Mouse (Mus musculus): ENCODE results near the gene D630045J12Rik. TPM values are rescaled to one million over a fixed set of nuclear protein-coding genes. Genes with fewer than 3 reads are reported as not detected.

D630045J12Rik gene
- polyA plus RNA-seq, 1 experiment from 2014 or later, result 6.2 TPM

- no peak for ATAC-seq (ENCODE audit: insufficient read depth)
- Histone ChIP-seq H3K9me3 (ENCODE audit: low read depth, low read length) (no peaks in the 10 kb centered on the region), H3K27ac (ENCODE audit: low read depth) (no peak overlapping the region)
Observed at GRCm38 (mm10) chr6:38242295-38242830, 11.4 kb downstream of the D630045J12Rik start.

DNA sequence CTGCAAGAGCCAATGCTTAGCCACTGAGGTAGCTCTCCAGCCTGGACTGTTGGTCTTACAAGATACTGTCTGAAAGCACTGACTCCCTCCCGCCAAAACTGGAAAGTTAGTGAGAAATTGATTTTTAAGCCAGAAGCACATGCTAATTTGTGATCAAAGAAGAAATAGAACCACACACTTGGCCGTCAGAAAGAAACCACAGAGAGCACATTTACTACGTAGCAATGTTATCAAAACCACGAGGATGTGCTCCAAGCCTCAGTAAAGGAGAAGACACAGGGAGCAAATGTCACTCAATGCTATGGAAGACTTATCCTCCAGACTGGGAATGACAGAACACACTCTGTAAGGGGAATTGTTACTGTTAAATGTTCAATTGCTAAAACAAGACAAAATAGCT is 12.3 kb downstream of the D630045J12Rik start:
- Histone ChIP-seq H3K27ac (ENCODE audit: low read depth) (no peak overlapping the region), H3K4me1 (ENCODE audit: insufficient read depth) (no peaks in the 10 kb centered on the region), H3K27me3 (ENCODE audit: insufficient read depth, low read length) (no peaks in the 10 kb centered on the region), H3K36me3 (ENCODE audit: insufficient read depth) (no peaks in the 10 kb centered on the region), H3K4me2 (no peak overlapping the region), H3K9me3 (ENCODE audit: low read depth, low read length) (no peaks in the 10 kb centered on the region), H3K4me3 (ENCODE audit: low read depth, low read length) (no peak overlapping the region), H3K9ac (no peak overlapping the region)
- WGBS, result 72% methylated on average over 4 of the region's 4 CpGs
- no peak for TF ChIP-seq CTCF (IDR thresholded peaks at IDR 0.05; ENCODE audit: low read depth)
- DNase-seq (no peak), ATAC-seq (ENCODE audit: insufficient read depth) (no peak)

More at GRCm38 (mm10) chr6:38242295-38242830, 11.4 kb downstream of the D630045J12Rik start:
- no peaks in the 10 kb centered on the region for H3K27me3 ChIP-seq (ENCODE audit: insufficient read depth, low read length)
- no peak overlapping the region for H3K4me2 ChIP-seq
- 88% methylated on average over 8 of the region's 8 CpGs for WGBS
- no peak for TF ChIP-seq CTCF (IDR thresholded peaks at IDR 0.05; ENCODE audit: low read depth)
- H3K9ac ChIP-seq, result no peak overlapping the region
- no peaks in the 10 kb centered on the region for H3K4me1 ChIP-seq (ENCODE audit: insufficient read depth)
- no peak for DNase-seq
- H3K36me3 ChIP-seq (ENCODE audit: insufficient read depth), result no peaks in the 10 kb centered on the region
- no peak overlapping the region for H3K4me3 ChIP-seq (ENCODE audit: low read depth, low read length)

GRCm38 (mm10) chr6:38240618-38241017 is 13.2 kb downstream of the D630045J12Rik start:
- Histone ChIP-seq H3K9me3 (ENCODE audit: low read depth, low read length) (no peaks in the 10 kb centered on the region), H3K9ac (no peak overlapping the region), H3K4me3 (ENCODE audit: low read depth, low read length) (no peak overlapping the region), H3K4me1 (ENCODE audit: insufficient read depth) (no peaks in the 10 kb centered on the region), H3K27me3 (ENCODE audit: insufficient read depth, low read length) (no peaks in the 10 kb centered on the region), H3K36me3 (ENCODE audit: insufficient read depth) (no peaks in the 10 kb centered on the region), H3K27ac (ENCODE audit: low read depth) (no peak overlapping the region), H3K4me2 (no peak overlapping the region)
- peak; percentile 24; the same call in 1 of the 2 replicates for ATAC-seq (ENCODE audit: insufficient read depth)
- WGBS, result 60% methylated on average over 5 of the region's 5 CpGs
- no peak for TF ChIP-seq CTCF (IDR thresholded peaks at IDR 0.05; ENCODE audit: low read depth)
- DNase-seq, result no peak

GRCm38 (mm10) chr6:38238382-38238781 is 15.4 kb downstream of the D630045J12Rik start:
- no peak overlapping the region for H3K9ac ChIP-seq
- ATAC-seq (ENCODE audit: insufficient read depth) (no peak), DNase-seq (no peak)
- no peaks in the 10 kb centered on the region for H3K4me1 ChIP-seq (ENCODE audit: insufficient read depth)
- no peaks in the 10 kb centered on the region for H3K9me3 ChIP-seq (ENCODE audit: low read depth, low read length)
- no peak overlapping the region for H3K4me2 ChIP-seq
- H3K4me3 ChIP-seq (ENCODE audit: low read depth, low read length), result no peak overlapping the region
- 77% methylated on average over 4 of the region's 4 CpGs for WGBS
- TF ChIP-seq CTCF (IDR thresholded peaks at IDR 0.05; ENCODE audit: low read depth), result no peak
- H3K27me3 ChIP-seq (ENCODE audit: insufficient read depth, low read length), result no peaks in the 10 kb centered on the region
- H3K27ac ChIP-seq (ENCODE audit: low read depth), result no peak overlapping the region
- no peaks in the 10 kb centered on the region for H3K36me3 ChIP-seq (ENCODE audit: insufficient read depth)

- Histone ChIP-seq H3K4me1 (ENCODE audit: insufficient read depth) (no peaks in the 10 kb centered on the region), H3K4me2 (no peak overlapping the region), H3K27me3 (ENCODE audit: insufficient read depth, low read length) (no peaks in the 10 kb centered on the region), H3K27ac (ENCODE audit: low read depth) (no peak overlapping the region), H3K9me3 (ENCODE audit: low read depth, low read length) (no peaks in the 10 kb centered on the region), H3K9ac (no peak overlapping the region), H3K36me3 (ENCODE audit: insufficient read depth) (no peaks in the 10 kb centered on the region), H3K4me3 (ENCODE audit: low read depth, low read length) (no peak overlapping the region)
- 76% methylated on average over 7 of the region's 7 CpGs for WGBS
- no peak for TF ChIP-seq CTCF (IDR thresholded peaks at IDR 0.05; ENCODE audit: low read depth)
- no peak for DNase-seq
- ATAC-seq (ENCODE audit: insufficient read depth), result no peak
Observed at GRCm38 (mm10) chr6:38235991-38236658, 17.7 kb downstream of the D630045J12Rik start.

DNA sequence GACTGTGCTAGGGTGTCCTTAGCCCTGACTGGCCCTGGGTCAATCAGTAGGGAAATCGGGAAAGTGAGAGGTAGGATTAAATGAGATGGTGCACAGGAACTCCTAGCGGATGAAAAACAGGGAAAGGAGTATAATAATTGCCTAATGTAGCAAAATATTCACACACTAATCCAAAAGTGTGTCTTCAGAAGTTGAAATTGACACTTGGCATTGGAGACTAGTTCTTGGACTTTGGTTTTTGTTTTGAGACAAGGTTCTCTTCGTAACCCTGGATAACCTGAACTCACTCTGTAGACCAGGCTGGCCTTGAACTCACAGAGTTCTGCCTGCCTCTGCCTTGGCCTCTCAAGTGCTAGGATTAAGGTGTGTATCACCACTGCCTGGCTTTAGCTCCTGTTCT is 20.0 kb downstream of the D630045J12Rik start:
- H3K27me3 ChIP-seq (ENCODE audit: insufficient read depth, low read length), result no peaks in the 10 kb centered on the region
- no peak overlapping the region for H3K9ac ChIP-seq
- DNase-seq (no peak), ATAC-seq (ENCODE audit: insufficient read depth) (no peak)
- WGBS, result 92% methylated on average over 3 of the region's 3 CpGs
- H3K4me1 ChIP-seq (ENCODE audit: insufficient read depth), result no peaks in the 10 kb centered on the region
- no peak for TF ChIP-seq CTCF (IDR thresholded peaks at IDR 0.05; ENCODE audit: low read depth)
- H3K4me3 ChIP-seq (ENCODE audit: low read depth, low read length), result no peak overlapping the region
- no peak overlapping the region for H3K4me2 ChIP-seq
- H3K9me3 ChIP-seq (ENCODE audit: low read depth, low read length), result no peaks in the 10 kb centered on the region; the same call in 1 of the 2 replicates
- H3K27ac ChIP-seq (ENCODE audit: low read depth), result no peak overlapping the region
- no peaks in the 10 kb centered on the region for H3K36me3 ChIP-seq (ENCODE audit: insufficient read depth)

DNA sequence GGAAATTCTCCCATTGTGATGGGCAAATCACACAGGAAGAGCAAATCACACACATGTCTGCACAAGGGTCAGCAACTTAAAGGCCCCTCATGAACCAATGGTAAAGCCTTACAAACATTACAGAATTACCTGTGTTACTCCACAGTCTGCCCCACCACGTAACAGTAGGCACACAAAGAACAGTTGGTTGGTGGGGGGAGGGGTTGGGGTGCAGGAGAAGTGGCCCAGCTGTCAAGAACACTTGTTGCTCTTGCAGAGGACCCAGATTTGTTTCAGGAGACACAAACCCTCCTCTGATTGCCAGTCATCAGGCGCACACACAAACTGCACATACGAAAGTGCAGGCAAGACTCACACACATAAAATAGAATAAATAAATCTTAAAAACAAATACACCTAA is 20.9 kb downstream of the D630045J12Rik start:
- Histone ChIP-seq H3K27ac (ENCODE audit: low read depth) (no peak overlapping the region), H3K9me3 (ENCODE audit: low read depth, low read length) (no peaks in the 10 kb centered on the region; the same call in 1 of the 2 replicates), H3K4me1 (ENCODE audit: insufficient read depth) (no peaks in the 10 kb centered on the region), H3K9ac (no peak overlapping the region), H3K4me2 (no peak overlapping the region), H3K4me3 (ENCODE audit: low read depth, low read length) (no peak overlapping the region), H3K27me3 (ENCODE audit: insufficient read depth, low read length) (no peaks in the 10 kb centered on the region), H3K36me3 (ENCODE audit: insufficient read depth) (no peaks in the 10 kb centered on the region)
- 53% methylated on average over 3 of the region's 3 CpGs for WGBS
- no peak for DNase-seq
- no peak for TF ChIP-seq CTCF (IDR thresholded peaks at IDR 0.05; ENCODE audit: low read depth)
- ATAC-seq (ENCODE audit: insufficient read depth), result no peak

All from lung, embryonic 14.5 days (tissue).